Mouse (Mus musculus) urinary bladder, postnatal 10 days (tissue): Measurements from ENCODE around the gene Slc27a2.

Source experiments
- DNase-seq: peaks from one replicate; pipeline ENCODE4 v3.0.0; 2022; ENCODE audit warnings: low spot score

Slc27a2 gene

GRCm38 (mm10) chr2:126555533-126555932, 3.3 kb downstream of the Slc27a2 start:
- no peak for DNase-seq

GRCm38 (mm10) chr2:126560094-126560493, 7.9 kb downstream of the Slc27a2 start:
- DNase-seq = no peak

DNA sequence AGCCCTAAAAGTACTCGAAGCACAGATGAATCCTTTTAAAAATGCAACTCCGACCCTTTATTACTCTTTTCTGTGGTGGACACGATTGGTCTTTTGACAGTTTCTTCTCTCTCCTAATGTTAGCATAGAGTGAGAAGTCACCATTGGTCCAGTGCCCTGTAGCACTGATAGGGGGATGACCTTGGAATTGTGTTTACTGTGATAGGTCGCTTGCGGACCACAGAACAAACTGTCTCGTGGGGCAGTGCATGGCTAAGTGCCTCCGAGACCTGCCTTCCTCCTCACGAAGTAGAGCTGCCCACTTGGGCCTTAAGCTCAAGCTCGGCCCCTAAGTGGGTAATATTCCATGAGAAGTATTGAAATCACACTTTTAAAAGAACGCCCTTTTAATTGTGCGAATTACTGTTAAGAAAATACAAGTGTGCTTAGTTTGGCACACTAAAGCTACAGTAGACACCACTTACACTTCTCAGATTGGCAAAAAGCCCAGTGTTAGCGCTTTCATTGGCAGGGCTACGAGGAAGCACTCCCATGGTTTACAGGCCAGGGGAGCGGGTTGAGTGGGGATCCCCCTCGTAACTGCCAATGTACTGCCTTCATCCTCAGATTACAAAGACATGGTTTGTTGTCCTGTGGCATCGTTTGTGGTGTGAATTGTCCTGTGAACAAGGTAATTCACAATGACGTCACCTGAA, 11.4 kb downstream of the Slc27a2 start:
- no peak for DNase-seq

DNA sequence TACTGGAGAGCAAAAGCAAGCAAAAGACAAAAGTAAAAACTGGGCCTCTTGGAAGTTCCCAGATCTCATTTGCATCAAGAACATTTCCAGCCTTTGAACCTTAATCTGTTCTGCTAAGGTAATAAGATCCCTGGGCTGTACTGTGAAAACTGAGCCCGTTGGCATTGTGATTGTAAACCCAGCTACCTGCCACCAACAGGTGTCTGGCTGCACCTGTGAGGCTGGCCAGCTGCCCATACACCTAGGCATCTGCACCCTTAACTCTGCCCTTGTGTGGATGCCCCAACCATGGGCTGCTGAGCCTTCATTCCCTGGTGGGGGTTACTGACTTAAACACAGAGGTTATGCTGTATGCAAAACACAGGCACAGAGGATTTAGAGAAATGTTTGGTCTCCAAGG, 20.0 kb downstream of the Slc27a2 start:
- DNase-seq = no peak

DNA sequence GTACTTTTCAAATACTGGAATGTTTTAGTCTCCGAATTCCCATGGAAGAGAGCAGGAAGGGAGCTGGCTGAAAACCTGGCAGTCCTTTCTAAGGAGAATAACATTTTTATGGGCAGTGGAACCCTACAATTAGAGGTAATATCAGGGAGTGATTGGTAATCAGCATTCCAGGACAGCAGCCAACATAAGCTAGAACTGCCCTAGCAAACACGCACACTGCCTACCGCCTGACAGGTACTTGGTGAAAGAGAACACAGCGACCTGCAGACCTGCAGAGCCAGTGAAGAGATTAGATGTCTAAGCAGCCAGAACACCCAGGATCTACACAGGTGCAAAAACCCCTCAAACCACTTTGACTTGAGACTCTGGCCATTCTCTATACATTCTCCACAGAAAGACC, 20.5 kb downstream of the Slc27a2 start:
- no peak for DNase-seq

DNA sequence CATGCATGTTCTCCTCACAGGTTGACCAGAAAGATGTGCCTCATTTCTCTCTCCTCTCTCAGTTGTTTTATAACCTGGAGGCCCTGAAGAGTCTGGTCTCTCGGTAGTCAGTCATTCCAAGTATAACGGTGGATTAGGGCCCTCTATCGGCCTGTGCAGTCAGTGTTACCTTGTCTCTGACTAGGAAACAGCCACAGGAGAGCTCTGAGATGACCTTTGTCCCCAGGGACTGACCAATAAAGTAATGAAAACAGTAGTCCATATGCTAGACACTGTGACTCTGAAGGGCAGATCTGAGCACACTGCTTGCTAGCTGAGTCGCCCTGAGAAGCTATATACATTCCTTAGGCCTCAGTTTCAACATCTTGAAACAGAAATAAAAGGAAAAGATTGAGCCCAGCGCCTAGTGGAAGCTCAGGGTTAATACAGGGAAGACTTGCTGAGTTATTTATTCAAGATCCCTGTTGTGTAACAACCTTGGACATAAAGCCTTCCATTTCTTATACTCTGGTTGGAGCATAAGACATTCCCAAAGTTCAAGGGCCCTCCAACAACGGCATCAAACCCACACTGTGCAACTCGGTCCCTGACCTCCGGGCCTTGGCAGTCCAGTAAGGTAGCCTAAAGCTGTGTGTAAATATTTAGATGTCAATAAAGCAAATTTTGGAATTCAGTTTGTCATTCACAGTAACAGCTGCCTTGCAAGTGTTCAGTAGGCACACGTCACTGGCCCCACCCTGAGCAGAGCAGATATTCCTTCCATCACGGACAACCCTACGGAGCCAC, 23.4 kb downstream of the Slc27a2 start:
- DNase-seq = no peak

DNA sequence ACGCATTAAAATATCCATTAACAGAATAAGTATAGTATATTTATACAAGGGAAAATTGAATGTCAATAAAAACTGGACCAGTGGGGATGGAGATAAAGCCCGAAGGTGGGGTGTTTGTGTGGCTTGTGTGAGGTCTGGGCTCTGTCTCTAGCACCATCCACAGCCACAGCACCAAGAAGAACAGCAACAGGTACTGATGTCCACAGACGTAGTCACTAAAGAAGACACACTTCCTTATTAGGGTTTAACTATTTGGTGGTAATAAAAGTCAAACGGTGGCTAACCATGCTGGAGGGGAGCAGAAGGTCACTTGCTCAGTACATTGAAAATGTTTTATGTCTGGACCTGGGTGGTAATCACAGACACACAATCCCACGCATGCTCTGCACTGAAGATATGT, 25.2 kb downstream of the Slc27a2 start:
- DNase-seq = no peak

DNA sequence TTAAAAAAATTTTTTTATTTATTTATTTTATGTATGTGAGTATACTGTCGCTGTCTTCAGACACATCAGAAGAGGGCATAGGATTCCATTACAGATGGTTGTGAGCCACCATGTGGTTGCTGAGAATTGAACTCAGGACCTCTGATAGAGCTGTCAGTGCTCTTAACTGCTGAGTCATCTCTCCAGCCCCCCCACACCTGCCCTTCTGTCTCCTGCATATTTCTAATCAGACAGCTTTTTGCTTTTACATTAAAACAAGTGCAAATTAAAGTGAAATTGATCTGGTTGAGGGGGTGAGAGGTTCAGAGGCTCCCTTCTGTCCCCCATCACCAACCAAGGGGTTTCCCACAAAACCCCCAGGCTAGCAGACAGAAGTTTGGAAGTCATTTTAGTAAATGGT, 27.1 kb downstream of the Slc27a2 start:
- no peak for DNase-seq

- no peak for DNase-seq
Observed at GRCm38 (mm10) chr2:126583960-126584359, 31.8 kb downstream of the Slc27a2 start.

GRCm38 (mm10) chr2:126584621-126585369, 32.6 kb downstream of the Slc27a2 start:
- no peak for DNase-seq

GRCm38 (mm10) chr2:126587468-126587867, 35.3 kb downstream of the Slc27a2 start:
- DNase-seq = no peak

DNA sequence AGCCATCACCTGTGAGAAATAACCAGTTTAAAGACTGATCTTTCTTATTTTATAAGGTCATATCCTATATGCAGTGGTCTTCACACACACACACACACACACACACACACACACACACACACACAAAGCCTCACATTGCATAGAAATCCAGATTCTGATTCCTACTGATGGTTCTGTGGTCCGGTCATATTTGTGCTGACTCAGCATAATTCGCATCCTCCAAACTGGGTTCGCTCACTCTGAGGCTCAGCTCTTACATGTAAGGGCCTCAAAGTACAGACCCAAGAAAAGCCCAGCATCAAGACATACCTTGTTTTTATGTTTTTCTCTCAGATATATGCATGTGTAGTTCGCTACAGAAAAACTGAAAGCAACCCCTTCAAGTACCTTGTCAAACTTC, 39.1 kb downstream of the Slc27a2 start:
- DNase-seq = no peak

DNA sequence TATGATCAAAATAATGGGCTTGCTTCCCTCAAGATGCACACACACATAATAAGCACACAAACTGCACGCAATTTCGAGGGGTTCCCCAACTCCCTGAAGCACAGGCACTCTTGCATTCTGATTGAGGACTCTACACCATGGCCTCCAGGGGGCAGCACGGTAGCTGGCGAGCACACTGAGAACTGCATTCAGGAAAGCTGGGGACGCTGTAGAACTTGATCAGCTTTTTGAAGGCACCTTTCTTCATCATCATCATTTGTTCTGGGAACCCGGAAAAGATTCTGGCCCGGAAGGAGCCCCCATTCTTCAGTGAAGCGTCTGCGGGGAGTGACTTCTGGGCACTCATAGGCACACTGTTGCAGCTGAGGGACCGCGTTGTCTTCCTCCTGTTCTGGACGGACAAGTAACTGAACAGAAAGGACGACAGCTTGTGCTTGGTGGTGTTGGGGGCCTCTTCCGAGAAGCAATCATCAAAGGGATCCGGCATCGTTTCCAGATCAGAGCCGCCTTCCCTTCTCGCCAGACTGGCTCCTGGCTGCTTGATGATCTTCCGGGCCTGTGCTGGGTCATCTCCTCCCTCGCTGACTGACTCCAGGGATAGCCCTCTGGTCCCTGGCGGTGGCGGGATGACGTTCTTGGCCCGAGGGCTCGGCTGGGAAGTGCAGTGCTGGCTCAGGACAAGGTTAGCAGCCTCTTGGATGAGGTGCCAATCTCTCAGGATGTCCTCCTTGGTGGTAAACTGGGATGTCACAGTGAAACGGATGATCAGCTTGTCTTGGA, 41.8 kb downstream of the Slc27a2 start:
- no peak for DNase-seq

DNA sequence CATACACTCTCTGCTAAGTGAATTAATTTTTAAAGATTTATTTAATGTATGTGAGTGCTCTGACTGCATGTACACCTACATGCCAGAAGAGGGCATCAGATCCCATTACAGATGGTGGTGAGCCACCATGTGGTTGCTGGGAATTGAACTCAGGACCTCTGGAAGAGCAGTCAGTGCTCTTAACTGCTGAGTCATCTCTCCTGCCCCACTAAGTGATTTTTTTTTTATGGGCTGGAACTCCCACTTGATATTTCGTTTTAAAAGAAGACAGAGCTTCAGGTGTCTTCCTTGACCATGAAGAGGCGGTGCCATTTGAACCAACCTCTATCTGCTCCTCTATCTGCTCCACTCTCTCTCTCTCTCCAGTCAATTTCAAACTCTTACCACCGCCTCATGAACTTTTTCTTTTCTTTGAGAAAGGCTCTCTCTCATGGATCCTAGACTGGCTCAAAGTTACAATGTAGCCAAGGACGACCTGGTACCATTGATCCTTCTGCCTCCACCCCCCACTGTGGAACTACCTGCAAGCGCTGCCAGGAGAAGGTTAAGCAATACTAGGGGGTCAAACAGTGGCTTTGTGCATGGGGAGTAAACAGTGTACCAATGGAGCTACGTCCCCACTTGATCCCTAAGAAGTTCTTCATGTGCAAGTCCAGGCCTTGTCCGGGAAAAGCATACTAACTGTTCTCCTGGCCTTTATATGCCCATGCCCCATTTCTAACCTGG, 44.3 kb downstream of the Slc27a2 start:
- DNase-seq = no peak

GRCm38 (mm10) chr2:126597279-126598241, 45.4 kb downstream of the Slc27a2 start:
- DNase-seq = no peak

DNA sequence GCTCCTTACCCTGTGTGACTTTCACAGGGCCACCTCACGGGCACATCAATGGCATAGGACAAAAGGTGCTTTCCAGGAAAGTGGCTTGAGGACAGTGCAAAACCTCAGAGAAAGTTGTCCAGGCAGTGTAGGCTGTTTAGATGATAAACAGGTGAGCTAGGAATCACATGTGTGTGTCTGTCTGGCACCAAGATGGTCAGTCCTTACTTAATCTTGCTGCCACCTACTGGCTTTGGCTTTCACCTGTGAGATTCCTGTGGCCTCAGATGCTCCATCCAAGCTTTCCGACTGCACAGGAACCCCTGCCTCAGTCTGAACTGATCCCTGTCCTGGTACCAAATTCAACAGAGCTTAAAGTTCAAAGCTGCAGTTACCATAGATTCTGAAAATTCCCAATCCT, 46.2 kb downstream of the Slc27a2 start:
- DNase-seq = no peak

- DNase-seq = no peak
Observed at GRCm38 (mm10) chr2:126599005-126599404, 46.8 kb downstream of the Slc27a2 start.

DNA sequence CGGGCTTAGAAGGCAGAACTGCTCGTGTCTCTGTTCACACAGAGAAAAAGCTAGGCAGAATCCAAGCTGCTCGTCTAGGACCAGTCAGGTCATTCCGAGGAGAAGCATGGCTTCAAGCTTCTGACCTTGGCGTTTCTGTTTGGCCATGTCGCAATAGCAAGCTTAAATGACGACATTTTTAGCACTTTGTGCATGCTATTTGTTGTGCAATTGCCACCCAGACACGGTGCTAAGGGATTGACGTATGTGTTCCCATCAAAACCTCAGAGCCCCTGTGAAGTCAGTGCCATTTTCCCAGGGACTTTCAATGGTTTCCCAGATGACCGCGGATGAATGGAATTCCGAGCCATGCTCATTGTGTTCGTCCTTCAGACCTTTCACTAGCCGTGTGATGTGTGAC, 48.3 kb downstream of the Slc27a2 start:
- DNase-seq = no peak

DNA sequence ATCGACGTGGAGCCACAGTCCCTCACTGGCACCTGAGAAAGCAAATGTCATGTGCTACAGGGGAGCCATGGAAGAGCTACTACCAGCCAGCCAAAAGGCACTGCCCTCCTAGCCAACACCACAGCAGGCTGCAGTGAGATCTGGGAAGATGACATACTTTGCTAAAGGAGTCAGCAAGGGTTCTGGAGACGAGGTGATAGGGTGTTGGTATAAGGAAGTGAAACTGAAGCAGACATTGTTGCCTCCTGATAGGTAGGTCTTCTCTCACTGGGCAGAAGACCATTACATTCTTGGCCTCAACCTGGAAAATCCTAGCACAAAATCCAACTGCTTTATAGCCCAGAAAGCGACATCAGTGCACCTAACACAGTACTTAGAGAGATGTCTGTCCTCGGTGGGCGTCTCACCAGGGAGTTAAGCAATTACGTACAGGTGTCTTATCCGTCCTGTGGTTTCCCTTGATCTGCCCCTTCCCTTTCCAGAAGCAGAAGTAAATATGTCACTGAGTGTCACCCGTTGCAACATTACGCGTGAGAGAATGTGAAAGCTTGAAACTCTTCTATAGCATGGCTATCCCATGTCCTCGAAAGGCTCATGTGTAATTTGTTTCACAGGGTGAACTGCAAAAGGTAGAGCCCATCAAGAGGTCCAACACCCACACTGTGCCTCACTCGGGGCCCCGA, 49.9 kb downstream of the Slc27a2 start:
- DNase-seq = no peak
